Mouse (Mus musculus) embryo, embryonic 11.5 days (tissue): ENCODE data around the gene 1110002E22Rik.

Experiments used
- DNase-seq: peaks from one replicate; pipeline ENCODE4 v3.0.0-alpha.2; 2012; ENCODE audit warnings: low read depth, low spot score

Gene 1110002E22Rik

DNA sequence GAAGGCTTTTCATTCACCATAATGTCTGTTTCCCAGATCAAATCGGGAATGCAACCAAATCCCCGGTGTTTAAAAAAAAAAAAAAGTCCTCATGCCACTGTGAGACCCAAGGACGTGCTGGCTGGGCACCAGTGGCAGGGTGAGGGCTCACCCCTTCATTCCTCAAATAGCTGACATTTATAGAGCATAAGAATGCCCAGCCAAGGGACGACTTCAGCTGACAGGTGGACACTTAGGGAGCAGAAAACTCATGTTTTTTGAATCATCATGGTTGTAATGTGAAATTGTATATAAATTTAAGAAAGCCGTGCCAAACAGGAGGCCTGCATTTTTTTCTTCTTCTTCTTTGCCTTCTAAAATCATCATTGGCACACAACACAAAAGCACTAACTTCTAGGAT is 40.2 kb downstream of the 1110002E22Rik start:
- DNase-seq: no peak

DNA sequence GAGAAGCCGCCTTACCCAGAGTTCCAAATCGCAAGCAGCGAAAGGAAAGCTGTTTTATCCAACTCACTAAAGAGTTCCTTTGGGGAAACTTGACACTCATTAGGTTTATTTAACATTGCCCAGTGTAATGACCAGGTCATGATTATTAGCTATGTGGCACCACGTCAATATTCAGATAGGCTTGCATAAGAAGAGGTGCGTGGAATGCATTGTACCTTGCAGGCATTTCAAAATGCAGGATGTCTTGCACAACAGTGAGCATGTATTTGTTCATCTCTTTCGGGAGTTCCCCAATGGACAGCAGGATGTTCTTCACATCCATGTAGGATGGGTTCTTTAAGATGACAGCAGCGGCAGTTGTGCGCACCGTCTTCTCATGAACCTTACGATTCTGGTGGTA is 42.0 kb downstream of the 1110002E22Rik start:
- DNase-seq: no peak

DNA sequence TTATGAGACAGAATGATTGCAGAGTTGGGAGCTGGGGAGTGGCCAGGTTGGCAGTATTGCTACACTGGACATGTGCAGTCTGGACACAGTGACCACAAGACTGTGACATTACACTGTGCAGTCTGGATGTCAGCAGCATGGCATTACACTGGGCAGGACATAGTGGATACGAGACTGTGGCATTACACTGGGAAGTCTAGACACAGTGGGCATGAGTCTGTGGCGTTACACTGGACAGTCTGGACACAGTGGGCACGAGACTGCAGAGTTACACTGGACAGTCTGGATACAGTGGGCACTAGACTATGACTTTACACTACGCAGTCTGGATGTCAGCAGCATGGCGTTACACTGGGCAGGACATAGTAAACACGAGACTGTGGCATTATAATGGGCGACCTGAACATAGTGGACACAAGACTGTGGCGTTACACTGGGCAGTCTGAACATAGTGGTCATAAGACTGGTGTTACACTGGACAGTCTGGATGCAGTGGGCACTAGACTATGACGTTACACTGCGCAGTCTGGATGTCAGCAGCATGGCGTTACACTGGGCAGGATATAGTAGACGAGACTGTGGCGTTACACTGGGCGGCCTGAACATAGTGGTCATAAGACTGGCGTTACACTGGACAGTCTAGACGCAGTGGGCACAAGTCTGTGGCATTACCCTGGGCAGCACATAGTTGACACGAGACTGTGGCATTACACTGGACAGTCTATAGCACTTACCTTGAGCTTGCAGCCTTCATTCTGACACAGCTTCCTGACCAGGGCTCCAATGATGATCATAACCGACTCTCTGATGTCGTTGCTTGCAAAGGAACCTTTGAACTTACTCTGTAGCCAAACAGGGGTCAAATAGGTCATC is 46.3 kb downstream of the 1110002E22Rik start:
- no peak for DNase-seq

DNA sequence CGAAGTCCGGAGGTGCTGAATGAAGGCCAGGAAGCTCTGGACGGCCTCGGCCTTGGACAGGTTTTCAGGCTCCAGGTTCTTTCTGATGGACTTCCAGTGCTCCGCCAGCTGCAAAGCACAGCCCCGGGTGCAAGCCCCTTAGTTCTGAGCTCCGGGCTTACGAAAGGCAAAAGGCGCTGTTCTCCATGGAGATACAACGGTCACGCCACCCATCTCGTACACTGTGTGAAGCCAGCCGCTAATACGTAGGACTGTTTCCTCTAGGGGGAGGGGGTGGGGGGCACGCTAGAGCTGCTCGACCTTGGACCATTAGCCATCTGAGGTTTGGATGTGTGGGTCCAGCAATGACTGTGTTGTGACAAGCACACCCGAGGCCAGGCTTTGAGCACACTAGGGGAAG is 49.3 kb downstream of the 1110002E22Rik start:
- DNase-seq: no peak

DNA sequence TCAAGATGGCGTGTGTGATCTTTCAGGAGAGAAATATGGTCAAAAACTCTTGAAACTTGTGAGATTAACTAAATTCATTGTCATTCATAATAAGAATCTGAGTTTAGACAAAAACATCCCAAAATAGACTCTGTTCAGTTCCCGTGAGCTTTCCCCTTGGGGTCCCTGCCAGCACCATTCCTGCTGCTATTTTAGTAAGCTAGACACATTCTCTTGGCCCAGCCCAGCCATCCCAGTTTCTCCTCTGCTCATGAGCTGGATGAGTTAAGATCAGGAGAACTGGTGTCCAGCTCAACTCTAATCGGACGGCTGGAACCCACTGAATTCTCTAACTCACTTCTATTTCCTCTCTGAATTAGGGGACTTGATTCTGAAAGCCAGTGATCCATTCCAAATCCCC is 52.0 kb downstream of the 1110002E22Rik start:
- DNase-seq: no peak

DNA sequence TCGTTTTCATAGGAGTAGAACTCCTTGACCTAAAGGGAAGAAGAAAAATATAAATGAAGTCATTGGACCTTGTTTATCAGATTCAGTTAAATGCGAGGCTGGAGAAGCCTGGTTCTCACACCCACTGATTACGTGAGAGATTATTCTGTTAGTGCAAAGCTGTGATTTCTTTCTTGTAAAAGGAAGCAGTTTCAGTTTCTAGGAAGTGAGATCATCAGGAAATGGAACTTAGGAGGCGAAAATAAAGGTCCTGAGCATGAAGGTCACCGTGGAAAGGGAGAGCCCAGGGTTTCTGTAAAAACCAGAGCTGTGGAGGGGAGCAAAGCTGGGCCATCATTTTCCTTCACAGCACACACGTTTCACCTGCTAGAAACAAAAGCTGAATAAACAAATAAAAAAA is 53.5 kb downstream of the 1110002E22Rik start:
- DNase-seq: no peak

DNA sequence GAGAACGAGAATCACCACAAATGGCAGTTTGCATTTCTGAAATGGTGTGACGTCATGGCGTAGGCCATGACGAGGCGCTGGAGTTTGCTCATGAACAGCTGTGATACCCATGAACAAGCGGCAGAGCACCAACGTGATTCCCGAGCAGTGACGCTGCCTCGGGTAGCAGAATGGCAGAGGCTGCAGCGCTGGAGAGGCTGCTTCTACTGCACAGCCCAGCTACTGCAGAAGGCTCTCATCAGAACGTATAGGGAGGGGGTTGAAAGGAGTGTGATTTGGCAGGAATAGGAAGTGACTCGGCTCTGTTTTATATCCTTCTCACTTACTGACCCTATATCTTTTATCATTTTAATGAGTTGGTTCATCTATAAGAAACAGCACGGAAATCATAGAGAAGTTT is 54.0 kb downstream of the 1110002E22Rik start:
- no peak for DNase-seq

DNA sequence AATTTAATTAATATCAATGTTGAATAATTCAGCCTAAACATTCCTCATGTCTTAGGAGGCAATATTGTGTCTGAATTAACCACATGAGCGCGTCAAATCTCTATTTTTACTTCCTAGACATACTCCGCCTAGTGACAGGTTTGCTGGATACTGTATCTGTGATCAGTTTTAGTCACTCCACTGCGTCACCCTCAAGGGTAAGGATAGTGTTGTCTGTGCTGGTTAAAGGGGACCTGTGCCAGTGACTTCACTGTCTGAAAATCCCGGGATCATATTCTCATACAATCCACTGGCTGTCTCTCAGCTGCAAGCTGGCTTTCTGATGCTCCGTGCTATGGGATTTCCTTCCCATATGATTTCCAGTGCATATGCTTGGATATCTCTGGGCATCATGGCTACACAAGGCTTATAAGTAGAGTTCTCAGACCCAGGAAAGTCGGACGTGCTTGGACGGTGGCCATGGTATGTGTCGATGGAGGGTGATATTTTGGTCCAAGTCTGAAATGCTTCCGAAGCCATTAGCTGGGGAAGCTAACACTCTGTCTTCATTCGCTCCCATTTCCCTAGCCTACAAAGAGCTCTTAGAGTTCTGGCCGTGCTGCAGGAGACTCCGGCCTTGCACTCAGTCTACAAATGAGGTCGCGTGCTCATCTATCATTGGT is 54.7 kb downstream of the 1110002E22Rik start:
- DNase-seq: no peak

DNA sequence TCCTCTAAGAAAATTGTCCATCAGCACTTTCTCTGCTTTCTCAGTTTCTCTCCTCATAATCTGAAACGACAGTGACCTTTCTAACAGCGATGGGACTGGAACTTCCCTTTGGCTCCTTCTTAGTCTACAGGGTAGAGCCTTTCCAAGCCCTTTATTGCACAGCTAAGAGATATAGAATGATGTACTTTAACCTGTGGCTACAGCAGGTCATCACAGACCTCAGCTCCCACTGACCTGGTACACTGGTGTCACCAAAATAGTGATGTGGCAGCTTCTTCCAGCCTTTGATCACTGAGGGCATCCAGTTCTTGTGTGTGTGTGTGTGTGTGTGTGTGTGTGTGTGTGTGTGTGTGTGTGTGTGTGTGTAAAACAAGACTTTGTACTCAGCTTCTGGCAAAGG is 56.6 kb downstream of the 1110002E22Rik start:
- DNase-seq: no peak

DNA sequence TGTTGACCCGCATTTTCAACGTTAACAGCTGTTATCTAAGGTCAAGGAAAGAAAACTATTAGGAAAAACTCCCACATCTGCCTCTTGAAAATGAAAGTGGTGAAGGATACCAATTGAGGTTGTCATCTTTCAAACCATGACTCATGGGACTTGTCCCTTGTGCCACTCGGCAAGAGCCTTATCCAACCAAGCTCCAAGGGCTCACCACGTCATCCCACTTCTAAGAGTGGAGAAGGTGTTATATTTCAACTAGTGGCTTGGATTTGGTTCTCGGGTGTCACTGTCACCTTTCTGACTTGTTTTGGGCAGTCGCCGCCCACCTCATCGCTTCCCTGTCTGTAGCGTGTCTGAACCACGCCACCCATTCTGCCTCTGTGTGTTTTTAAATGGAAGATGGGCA is 59.0 kb downstream of the 1110002E22Rik start:
- DNase-seq: no peak

DNA sequence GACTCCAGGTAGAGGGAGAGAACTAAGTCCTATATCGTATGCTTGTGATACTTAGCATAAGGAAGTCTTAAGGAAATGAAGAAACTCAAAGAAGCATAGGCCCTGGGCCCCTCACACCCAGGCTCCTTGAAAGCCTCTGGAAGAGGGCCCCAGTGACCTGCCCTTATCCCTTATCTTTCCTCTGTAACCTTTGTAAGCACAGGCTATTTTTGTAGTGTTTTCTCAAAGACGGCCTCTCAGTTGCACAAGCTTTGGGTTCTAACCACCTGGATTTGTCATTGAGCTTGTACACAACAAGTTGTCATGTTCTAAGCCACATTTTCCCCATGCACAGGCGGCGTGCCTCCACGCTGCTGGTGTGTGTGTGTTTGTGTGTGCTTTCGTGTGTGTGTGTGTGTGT is 64.3 kb downstream of the 1110002E22Rik start:
- DNase-seq: no peak

DNA sequence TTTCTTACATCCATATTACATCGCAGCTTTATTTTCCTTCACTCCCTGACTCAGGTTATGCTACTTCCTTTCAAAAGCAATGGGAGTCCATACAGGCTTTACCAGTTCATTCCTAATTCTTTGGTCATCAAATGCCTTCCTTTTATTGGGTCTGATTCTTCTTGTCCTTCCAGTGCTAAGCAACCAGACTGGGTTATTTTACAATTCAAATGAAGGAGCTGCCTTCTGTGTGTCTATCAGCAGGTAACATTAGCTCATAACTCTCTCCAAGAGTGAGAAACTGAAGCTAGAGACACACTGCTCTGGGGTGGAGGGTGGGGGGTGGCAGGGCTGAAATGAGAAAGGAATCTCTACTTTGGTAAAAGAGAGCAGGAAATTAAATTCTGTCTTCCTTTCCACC is 65.8 kb downstream of the 1110002E22Rik start:
- no peak for DNase-seq
